Mouse (Mus musculus) embryonic facial prominence, embryonic 15.5 days (tissue): Measurements from ENCODE around the gene Rarb. TPM values are rescaled to one million over a fixed set of nuclear protein-coding genes. Genes with fewer than 3 reads are reported as not detected.
"Not testable (repeated sequence)": the region's sequence is repeated elsewhere in the genome, so short reads cannot be mapped to it uniquely, and the experiment has no call there.

Experiments used
- ATAC-seq: fragments of 200-750 bp; cut with Nextera tagmentation; 2 replicates; pipeline ENCODE4 v1.8.0; 2017; ENCODE audit warnings: low read depth, moderate TSS enrichment; ENCODE audit not compliant: insufficient number of reproducible peaks, low FRiP score, low TSS enrichment
- H3K27ac ChIP-seq: fragments of 300-500 bp; sonication (generic); replicated peaks from 2 replicates; pipeline ENCODE4 v1.5.1; 2015; ENCODE audit warnings: mild to moderate bottlenecking, inconsistent platforms
- H3K27me3 ChIP-seq: fragments of 300-500 bp; sonication (generic); 2 replicates; pipeline ENCODE4 v1.6.1; 2015; ENCODE audit warnings: inconsistent platforms
- H3K36me3 ChIP-seq: fragments of 300-500 bp; sonication (generic); 2 replicates; pipeline ENCODE4 v1.6.1; 2015; ENCODE audit warnings: mild to moderate bottlenecking, inconsistent platforms
- H3K4me1 ChIP-seq: fragments of 300-500 bp; sonication (generic); 2 replicates; pipeline ENCODE4 v1.6.1; 2015; ENCODE audit warnings: inconsistent platforms
- H3K4me2 ChIP-seq: fragments of 300-500 bp; sonication (generic); replicated peaks from 2 replicates; pipeline ENCODE4 v1.6.1; 2015; ENCODE audit warnings: mild to moderate bottlenecking, inconsistent platforms
- H3K4me3 ChIP-seq: fragments of 300-500 bp; sonication (generic); replicated peaks from 2 replicates; pipeline ENCODE4 v1.5.1; 2015; ENCODE audit warnings: mild to moderate bottlenecking, inconsistent platforms
- H3K9ac ChIP-seq: fragments of 300-500 bp; sonication (generic); 2 replicates; pipeline ENCODE4 v1.6.1; 2015; ENCODE audit warnings: inconsistent platforms
- H3K9me3 ChIP-seq: fragments of 300-500 bp; sonication (generic); replicated peaks from 2 replicates; pipeline ENCODE4 v1.6.1; 2016; ENCODE audit warnings: inconsistent platforms
- WGBS: fragments of 180-500 bp; shearing (Covaris S2); methylation state at CpG from one replicate; pipeline ENCODE4 v1.1.7; 2015; 5-methylcytosine and 5-hydroxymethylcytosine counted together
- polyA plus RNA-seq: library from polyadenylated mRNA; unstranded; fragments of >200 nt; fragmentation: Nextera tagmentation; extraction: Ambion mirVana; gene quantifications from 2 replicates; pipeline ENCODE4 v1.2.1, GENCODE M21; 2015

The Rarb gene
- polyA plus RNA-seq, 1 experiment from 2014 or later: 12.6 TPM

GRCm38 (mm10) chr14:16765891-16766290 lies 53.1 kb downstream of the Rarb start:
- no peaks in the 10 kb centered on the region for H3K9me3 ChIP-seq
- ATAC-seq: no peak
- no peaks in the 10 kb centered on the region for H3K36me3 ChIP-seq
- WGBS: 71% methylated on average over 1 of the region's 1 CpGs
- no peak overlapping the region for H3K4me2 ChIP-seq
- no peaks in the 10 kb centered on the region for H3K4me1 ChIP-seq
- no peak overlapping the region for H3K4me3 ChIP-seq
- H3K27ac ChIP-seq: no peak overlapping the region
- no peak overlapping the region for H3K9ac ChIP-seq
- H3K27me3 ChIP-seq: no peaks in the 10 kb centered on the region

- H3K36me3 ChIP-seq: no peaks in the 10 kb centered on the region
- H3K4me3 ChIP-seq: no peak overlapping the region
- no peak for ATAC-seq
- H3K27me3 ChIP-seq: no peaks in the 10 kb centered on the region
- no peak overlapping the region for H3K4me2 ChIP-seq
- H3K9me3 ChIP-seq: no peaks in the 10 kb centered on the region
- no peak overlapping the region for H3K27ac ChIP-seq
- no peaks in the 10 kb centered on the region for H3K4me1 ChIP-seq
- no peak overlapping the region for H3K9ac ChIP-seq
Observed at GRCm38 (mm10) chr14:16762773-16763172, 56.2 kb downstream of the Rarb start.

GRCm38 (mm10) chr14:16758773-16759434 lies 60.1 kb downstream of the Rarb start:
- no peak for ATAC-seq
- Histone ChIP-seq H3K36me3 (no peaks in the 10 kb centered on the region), H3K4me1 (no peaks in the 10 kb centered on the region), H3K9me3 (no peaks in the 10 kb centered on the region), H3K27me3 (no peaks in the 10 kb centered on the region), H3K4me3 (no peak overlapping the region), H3K27ac (no peak overlapping the region), H3K9ac (no peak overlapping the region), H3K4me2 (no peak overlapping the region)
- WGBS: 60% methylated on average over 6 of the region's 6 CpGs

GRCm38 (mm10) chr14:16755601-16756000 lies 63.4 kb downstream of the Rarb start:
- H3K4me1 ChIP-seq, H3K4me3 ChIP-seq, H3K36me3 ChIP-seq, H3K27me3 ChIP-seq, H3K9ac ChIP-seq, H3K9me3 ChIP-seq, ATAC-seq, H3K4me2 ChIP-seq, H3K27ac ChIP-seq: not testable (repeated sequence)
- WGBS: 89% methylated on average over 1 of the region's 1 CpGs

- Histone ChIP-seq H3K4me2 (no peak overlapping the region), H3K4me1 (no peaks in the 10 kb centered on the region; the same call in 1 of the 2 replicates), H3K9me3 (no peaks in the 10 kb centered on the region), H3K27ac (no peak overlapping the region), H3K9ac (no peak overlapping the region), H3K4me3 (no peak overlapping the region), H3K27me3 (no peaks in the 10 kb centered on the region), H3K36me3 (no peaks in the 10 kb centered on the region)
- WGBS: 70% methylated on average over 1 of the region's 1 CpGs
- ATAC-seq: no peak
Observed at GRCm38 (mm10) chr14:16752648-16753047, 66.3 kb downstream of the Rarb start.

- H3K9me3 ChIP-seq: no peaks in the 10 kb centered on the region
- H3K4me2 ChIP-seq: no peak overlapping the region
- H3K27ac ChIP-seq: no peak overlapping the region
- no peak overlapping the region for H3K4me3 ChIP-seq
- no peak overlapping the region for H3K9ac ChIP-seq
- WGBS: 48% methylated on average over 2 of the region's 2 CpGs
- H3K27me3 ChIP-seq: no peaks in the 10 kb centered on the region
- ATAC-seq: no peak
- no peaks in the 10 kb centered on the region for H3K4me1 ChIP-seq
- H3K36me3 ChIP-seq: no peaks in the 10 kb centered on the region
Observed at GRCm38 (mm10) chr14:16746982-16747578, 71.9 kb downstream of the Rarb start.

- no peak overlapping the region for H3K4me3 ChIP-seq
- H3K27me3 ChIP-seq: no peaks in the 10 kb centered on the region
- no peak overlapping the region for H3K4me2 ChIP-seq
- no peak overlapping the region for H3K9ac ChIP-seq
- ATAC-seq: no peak
- H3K4me1 ChIP-seq: peaks cover 9% of the 10 kb centered on the region
- 61% methylated on average over 13 of the region's 13 CpGs for WGBS
- H3K9me3 ChIP-seq: no peaks in the 10 kb centered on the region
- H3K36me3 ChIP-seq: no peaks in the 10 kb centered on the region
- no peak overlapping the region for H3K27ac ChIP-seq
Observed at GRCm38 (mm10) chr14:16740982-16741739, 77.8 kb downstream of the Rarb start.

- H3K4me3 ChIP-seq: no peak overlapping the region
- H3K9ac ChIP-seq: no peak overlapping the region
- no peak overlapping the region for H3K4me2 ChIP-seq
- H3K27me3 ChIP-seq: no peaks in the 10 kb centered on the region
- peaks cover 17% of the 10 kb centered on the region for H3K4me1 ChIP-seq
- H3K27ac ChIP-seq: no peak overlapping the region
- no peak for ATAC-seq
- WGBS: 75% methylated on average over 1 of the region's 1 CpGs
- no peaks in the 10 kb centered on the region for H3K36me3 ChIP-seq
- no peaks in the 10 kb centered on the region for H3K9me3 ChIP-seq
Observed at GRCm38 (mm10) chr14:16738538-16738937, 80.4 kb downstream of the Rarb start.

- H3K9me3 ChIP-seq: no peaks in the 10 kb centered on the region
- H3K9ac ChIP-seq: no peak overlapping the region
- H3K27ac ChIP-seq: no peak overlapping the region
- H3K36me3 ChIP-seq: no peaks in the 10 kb centered on the region
- WGBS: 81% methylated on average over 1 of the region's 1 CpGs
- peaks cover 17% of the 10 kb centered on the region for H3K4me1 ChIP-seq
- no peaks in the 10 kb centered on the region for H3K27me3 ChIP-seq
- no peak overlapping the region for H3K4me2 ChIP-seq
- ATAC-seq: no peak
- H3K4me3 ChIP-seq: no peak overlapping the region
Observed at GRCm38 (mm10) chr14:16737781-16738180, 81.2 kb downstream of the Rarb start.

GRCm38 (mm10) chr14:16735331-16736012 lies 83.5 kb downstream of the Rarb start:
- ATAC-seq: no peak
- 59% methylated on average over 4 of the region's 4 CpGs for WGBS
- Histone ChIP-seq H3K36me3 (no peaks in the 10 kb centered on the region), H3K4me1 (0 out of 2 replicates have a peak, but pooled peaks cover 7% of the 10 kb centered on the region), H3K4me2 (no peak overlapping the region), H3K9ac (no peak overlapping the region), H3K27me3 (no peaks in the 10 kb centered on the region), H3K27ac (no peak overlapping the region), H3K9me3 (no peaks in the 10 kb centered on the region), H3K4me3 (no peak overlapping the region)

- Histone ChIP-seq H3K27me3 (no peaks in the 10 kb centered on the region), H3K4me2 (no peak overlapping the region), H3K4me3 (no peak overlapping the region), H3K36me3 (no peaks in the 10 kb centered on the region), H3K9ac (no peak overlapping the region), H3K27ac (no peak overlapping the region), H3K4me1 (0 out of 2 replicates have a peak, but pooled peaks cover 7% of the 10 kb centered on the region), H3K9me3 (no peaks in the 10 kb centered on the region)
- no peak for ATAC-seq
- 33% methylated on average over 9 of the region's 9 CpGs for WGBS
Observed at GRCm38 (mm10) chr14:16733595-16734298, 85.2 kb downstream of the Rarb start.
